Mouse (Mus musculus): ENCODE data around the gene Phf20. TPM values are rescaled to one million over a fixed set of nuclear protein-coding genes. Genes with fewer than 3 reads are reported as not detected.
"Not testable (repeated sequence)": the region's sequence is repeated elsewhere in the genome, so short reads cannot be mapped to it uniquely, and the experiment has no call there.

Phf20 gene
- polyA plus RNA-seq, 1 experiment from 2014 or later = 94.0 TPM

- peaks cover 36% of the 10 kb centered on the region for H3K4me1 ChIP-seq
- WGBS = 94% methylated on average over 6 of the region's 6 CpGs
- H3K36me3 ChIP-seq = peaks cover 31% of the 10 kb centered on the region
- H3K27ac ChIP-seq = no peak overlapping the region
- no peak overlapping the region for H3K4me3 ChIP-seq
- no peaks in the 10 kb centered on the region for H3K9me3 ChIP-seq
- no peak overlapping the region for H3K9ac ChIP-seq
- H3K4me2 ChIP-seq (replicated peaks) = no peak overlapping the region
- no peaks in the 10 kb centered on the region for H3K27me3 ChIP-seq
- no peak for ATAC-seq (ENCODE audit: low FRiP score, low read depth)
Observed at GRCm38 (mm10) chr2:156203917-156204316, 7.7 kb downstream of the Phf20 start.

- H3K9me3 ChIP-seq = no peaks in the 10 kb centered on the region
- H3K9ac ChIP-seq = no peak overlapping the region
- 80% methylated on average over 1 of the region's 1 CpGs for WGBS
- no peaks in the 10 kb centered on the region for H3K4me1 ChIP-seq
- no peak overlapping the region for H3K27ac ChIP-seq
- no peak overlapping the region for H3K4me2 ChIP-seq (replicated peaks)
- no peak overlapping the region for H3K4me3 ChIP-seq
- ATAC-seq (ENCODE audit: low FRiP score, low read depth) = no peak
- no peaks in the 10 kb centered on the region for H3K27me3 ChIP-seq
- H3K36me3 ChIP-seq = peaks cover 17% of the 10 kb centered on the region
Observed at GRCm38 (mm10) chr2:156217786-156218185, 21.5 kb downstream of the Phf20 start.

GRCm38 (mm10) chr2:156222100-156222499, 25.8 kb downstream of the Phf20 start:
- no peak for ATAC-seq (ENCODE audit: low FRiP score, low read depth)
- Histone ChIP-seq H3K27me3 (no peaks in the 10 kb centered on the region), H3K9ac (no peak overlapping the region), H3K4me2 (replicated peaks) (no peak overlapping the region), H3K9me3 (no peaks in the 10 kb centered on the region), H3K36me3 (peaks cover 40% of the 10 kb centered on the region), H3K27ac (no peak overlapping the region), H3K4me1 (no peaks in the 10 kb centered on the region), H3K4me3 (no peak overlapping the region)

- no peak for ATAC-seq (ENCODE audit: low FRiP score, low read depth)
- no peaks in the 10 kb centered on the region for H3K9me3 ChIP-seq
- WGBS = 95% methylated on average over 5 of the region's 5 CpGs
- H3K4me3 ChIP-seq = no peak overlapping the region
- H3K27ac ChIP-seq = no peak overlapping the region
- no peaks in the 10 kb centered on the region for H3K27me3 ChIP-seq
- H3K4me2 ChIP-seq (replicated peaks) = no peak overlapping the region
- H3K4me1 ChIP-seq = no peaks in the 10 kb centered on the region
- peaks cover 59% of the 10 kb centered on the region for H3K36me3 ChIP-seq
- no peak overlapping the region for H3K9ac ChIP-seq
Observed at GRCm38 (mm10) chr2:156224043-156224442, 27.8 kb downstream of the Phf20 start.

GRCm38 (mm10) chr2:156227689-156228088, 31.4 kb downstream of the Phf20 start:
- no peak overlapping the region for H3K27ac ChIP-seq
- ATAC-seq (ENCODE audit: low FRiP score, low read depth) = no peak
- WGBS = 97% methylated on average over 1 of the region's 1 CpGs
- no peak overlapping the region for H3K4me3 ChIP-seq
- H3K4me2 ChIP-seq (replicated peaks) = no peak overlapping the region
- H3K36me3 ChIP-seq = peaks cover 78% of the 10 kb centered on the region
- no peaks in the 10 kb centered on the region for H3K27me3 ChIP-seq
- no peak overlapping the region for H3K9ac ChIP-seq
- no peaks in the 10 kb centered on the region for H3K9me3 ChIP-seq
- H3K4me1 ChIP-seq = no peaks in the 10 kb centered on the region

GRCm38 (mm10) chr2:156229171-156229570, 32.9 kb downstream of the Phf20 start:
- Histone ChIP-seq H3K36me3 (peaks cover 74% of the 10 kb centered on the region), H3K27me3 (no peaks in the 10 kb centered on the region)
- 77% methylated on average over 1 of the region's 1 CpGs for WGBS

GRCm38 (mm10) chr2:156231340-156231739, 35.1 kb downstream of the Phf20 start:
- no peak overlapping the region for H3K4me3 ChIP-seq
- H3K27me3 ChIP-seq = no peaks in the 10 kb centered on the region
- H3K9me3 ChIP-seq = no peaks in the 10 kb centered on the region
- H3K27ac ChIP-seq = no peak overlapping the region
- no peak overlapping the region for H3K9ac ChIP-seq
- no peak for ATAC-seq (ENCODE audit: low FRiP score, low read depth)
- peaks cover 75% of the 10 kb centered on the region for H3K36me3 ChIP-seq
- no peak overlapping the region for H3K4me2 ChIP-seq (replicated peaks)
- H3K4me1 ChIP-seq = peaks cover 4% of the 10 kb centered on the region; the same call in 1 of the 2 replicates

More at GRCm38 (mm10) chr2:156229171-156229570, 32.9 kb downstream of the Phf20 start:
- Histone ChIP-seq H3K4me2 (replicated peaks) (no peak overlapping the region), H3K9me3 (no peaks in the 10 kb centered on the region), H3K4me1 (peaks cover under 1% of the 10 kb centered on the region; the same call in 1 of the 2 replicates), H3K9ac (no peak overlapping the region), H3K27ac (no peak overlapping the region), H3K4me3 (no peak overlapping the region)
- ATAC-seq (ENCODE audit: low FRiP score, low read depth) = no peak

- peaks cover 69% of the 10 kb centered on the region for H3K36me3 ChIP-seq
- WGBS = 68% methylated on average over 3 of the region's 3 CpGs
Observed at GRCm38 (mm10) chr2:156233275-156233948, 37.1 kb downstream of the Phf20 start.

GRCm38 (mm10) chr2:156234016-156234415, 37.8 kb downstream of the Phf20 start:
- not testable (repeated sequence) for ATAC-seq (ENCODE audit: low FRiP score, low read depth); H3K27ac ChIP-seq; H3K9me3 ChIP-seq; H3K4me1 ChIP-seq; H3K4me2 ChIP-seq (replicated peaks); H3K9ac ChIP-seq; H3K27me3 ChIP-seq; H3K4me3 ChIP-seq
- peaks cover 63% of the 10 kb centered on the region for H3K36me3 ChIP-seq
- WGBS = 16% methylated on average over 2 of the region's 2 CpGs

More at GRCm38 (mm10) chr2:156233275-156233948, 37.1 kb downstream of the Phf20 start:
- no peaks in the 10 kb centered on the region for H3K9me3 ChIP-seq
- H3K27ac ChIP-seq = 0 out of 2 replicates have a peak overlapping the region, but pooled peaks have one; percentile 33
- no peaks in the 10 kb centered on the region for H3K27me3 ChIP-seq
- peaks cover 4% of the 10 kb centered on the region; the same call in 1 of the 2 replicates for H3K4me1 ChIP-seq
- no peak overlapping the region for H3K9ac ChIP-seq
- H3K4me3 ChIP-seq = no peak overlapping the region
- no peak for ATAC-seq (ENCODE audit: low FRiP score, low read depth)
- H3K4me2 ChIP-seq (replicated peaks) = no peak overlapping the region

GRCm38 (mm10) chr2:156235847-156236246, 39.6 kb downstream of the Phf20 start:
- no peaks in the 10 kb centered on the region for H3K27me3 ChIP-seq
- no peak for ATAC-seq (ENCODE audit: low FRiP score, low read depth)
- peaks cover 4% of the 10 kb centered on the region; the same call in 1 of the 2 replicates for H3K4me1 ChIP-seq
- H3K4me2 ChIP-seq (replicated peaks) = no peak overlapping the region
- H3K27ac ChIP-seq = no peak overlapping the region
- 87% methylated on average over 4 of the region's 4 CpGs for WGBS
- no peak overlapping the region for H3K9ac ChIP-seq
- H3K4me3 ChIP-seq = no peak overlapping the region
- H3K9me3 ChIP-seq = no peaks in the 10 kb centered on the region
- H3K36me3 ChIP-seq = peaks cover 65% of the 10 kb centered on the region

- H3K4me2 ChIP-seq (replicated peaks) = no peak overlapping the region
- no peaks in the 10 kb centered on the region for H3K27me3 ChIP-seq
- 91% methylated on average over 2 of the region's 2 CpGs for WGBS
- H3K4me3 ChIP-seq = no peak overlapping the region
- H3K36me3 ChIP-seq = peaks cover 51% of the 10 kb centered on the region
- H3K4me1 ChIP-seq = no peaks in the 10 kb centered on the region
- no peaks in the 10 kb centered on the region for H3K9me3 ChIP-seq
- ATAC-seq (ENCODE audit: low FRiP score, low read depth) = no peak
- no peak overlapping the region for H3K9ac ChIP-seq
- no peak overlapping the region for H3K27ac ChIP-seq
Observed at GRCm38 (mm10) chr2:156241662-156242061, 45.4 kb downstream of the Phf20 start.

- Histone ChIP-seq H3K4me3 (no peak overlapping the region), H3K4me2 (replicated peaks) (no peak overlapping the region), H3K36me3 (peaks cover 52% of the 10 kb centered on the region), H3K27ac (no peak overlapping the region), H3K4me1 (no peaks in the 10 kb centered on the region), H3K27me3 (no peaks in the 10 kb centered on the region), H3K9ac (no peak overlapping the region), H3K9me3 (no peaks in the 10 kb centered on the region)
- ATAC-seq (ENCODE audit: low FRiP score, low read depth) = no peak
- WGBS = 94% methylated on average over 8 of the region's 8 CpGs
Observed at GRCm38 (mm10) chr2:156243011-156243410, 46.7 kb downstream of the Phf20 start.

- no peak for ATAC-seq (ENCODE audit: low FRiP score, low read depth)
- H3K4me1 ChIP-seq = no peaks in the 10 kb centered on the region
- no peak overlapping the region for H3K9ac ChIP-seq
- no peaks in the 10 kb centered on the region for H3K27me3 ChIP-seq
- no peak overlapping the region for H3K27ac ChIP-seq
- peaks cover 58% of the 10 kb centered on the region for H3K36me3 ChIP-seq
- no peak overlapping the region for H3K4me2 ChIP-seq (replicated peaks)
- no peaks in the 10 kb centered on the region for H3K9me3 ChIP-seq
- no peak overlapping the region for H3K4me3 ChIP-seq
Observed at GRCm38 (mm10) chr2:156247599-156247998, 51.3 kb downstream of the Phf20 start.
